ENCODE assay signal across 8 mouse cellular contexts in the genomic region with DNA sequence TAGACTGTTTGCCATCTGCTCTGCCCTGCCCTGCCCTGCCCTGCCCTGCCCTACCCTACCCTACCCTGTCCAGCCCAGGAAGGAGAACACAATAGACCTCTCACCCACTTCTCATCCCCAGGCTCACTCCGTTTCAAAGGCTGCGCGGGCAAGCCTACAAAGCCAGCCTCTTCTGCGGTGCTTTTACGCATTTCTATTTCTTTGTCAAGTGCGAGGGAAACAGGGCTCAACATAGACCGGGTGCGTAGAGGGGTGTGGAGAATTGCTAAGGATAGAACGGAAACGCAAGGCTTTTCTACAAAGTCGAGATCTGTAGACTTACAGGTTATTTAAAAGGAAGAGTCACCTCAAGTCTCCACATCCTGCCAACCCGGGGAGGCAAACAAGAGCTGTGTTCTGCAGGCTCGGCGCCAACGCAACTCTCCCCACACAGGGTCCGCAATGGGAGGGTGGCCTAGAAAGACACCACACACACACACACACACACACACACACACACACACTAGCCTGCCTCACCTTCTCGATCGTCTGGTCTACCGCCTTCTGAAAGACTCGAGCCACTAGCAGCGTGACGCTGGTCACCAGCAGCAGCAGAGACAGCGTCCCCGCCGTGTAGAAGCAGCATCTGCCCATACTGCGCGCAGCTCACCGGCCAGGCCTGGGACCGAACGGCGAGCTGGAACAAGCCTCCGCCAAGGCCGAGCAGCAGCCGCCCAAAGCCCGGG. TPM values are rescaled to one million over a fixed set of nuclear protein-coding genes. Genes with fewer than 3 reads are reported as not detected.
DNase-seq lines count a peak whose midpoint lies in the region; ATAC-seq and TF ChIP-seq lines count a peak whose summit lies in the region.

No protein-coding gene starts in this region.

- DNase-seq in left cerebral cortex, postnatal 14 days (ENCODE audit: low spot score in 2 of 2) = peak; percentile 56 to 59
- no peak for DNase-seq in left cerebral cortex, adult 18-20 months (ENCODE audit: low spot score in 2 of 2)
- DNase-seq in adrenal gland, postnatal 25 days = peak; percentile 24
- DNase-seq in forebrain, postnatal 0 days = peak; percentile 78
- DNase-seq in hindbrain, postnatal 0 days (ENCODE audit: low spot score) = peak; percentile 66
- DNase-seq in liver, embryonic 13.5 days = no peak
- DNase-seq in midbrain, postnatal 0 days (ENCODE audit: low spot score) = peak; percentile 63
- DNase-seq in thymus, postnatal 36 days = peak; percentile 72 to 78

- H3K27ac ChIP-seq in forebrain, postnatal 0 days (ENCODE audit: low read depth, low read length) = peak overlapping the region; percentile 97
- H3K27ac ChIP-seq in hindbrain, postnatal 0 days = peak overlapping the region; percentile 99
- H3K27ac ChIP-seq in liver, embryonic 13.5 days = peak overlapping the region; percentile 85
- peak overlapping the region; percentile 97 for H3K27ac ChIP-seq in midbrain, postnatal 0 days (ENCODE audit: low read depth, low read length)

- peak overlapping the region; percentile 66 for H3K4me2 ChIP-seq in forebrain, postnatal 0 days (ENCODE audit: low read depth)
- H3K4me2 ChIP-seq in hindbrain, postnatal 0 days (ENCODE audit: low read depth, low read length) = peak overlapping the region; percentile 88
- peak overlapping the region; percentile 82 for H3K4me2 ChIP-seq in liver, embryonic 13.5 days
- H3K4me2 ChIP-seq in midbrain, postnatal 0 days (ENCODE audit: low read depth, low read length, poor library complexity, severe bottlenecking) = peak overlapping the region; percentile 76

- no peak for TF ChIP-seq CTCF in forebrain, postnatal 0 days (IDR thresholded peaks at IDR 0.05; ENCODE audit: low read depth)
- no peak; the same call in 1 of the 2 replicates for TF ChIP-seq CTCF in hindbrain, postnatal 0 days (IDR thresholded peaks at IDR 0.05; ENCODE audit: low read depth)
- no peak for TF ChIP-seq CTCF in midbrain, postnatal 0 days (IDR thresholded peaks at IDR 0.05)

- intact Hi-C loops in left cerebral cortex, postnatal 14 days (cut with DNase I) = loop anchor here (2.0 to 5.0 kb wide), 2 partner anchors 48 to 152 kb away; no protein-coding TSS in a partner anchor

- no peaks in the 10 kb centered on the region for H3K9me3 ChIP-seq in forebrain, postnatal 0 days (ENCODE audit: low read length)
- no peaks in the 10 kb centered on the region for H3K9me3 ChIP-seq in hindbrain, postnatal 0 days (ENCODE audit: low read length)
- H3K9me3 ChIP-seq in liver, embryonic 13.5 days (replicated peaks) = no peaks in the 10 kb centered on the region
- H3K9me3 ChIP-seq in midbrain, postnatal 0 days (ENCODE audit: low read length) = no peaks in the 10 kb centered on the region

- under 1% methylated on average over 35 of the region's 35 CpGs for WGBS in forebrain, postnatal 0 days
- under 1% methylated on average over 35 of the region's 35 CpGs for WGBS in hindbrain, postnatal 0 days
- under 1% methylated on average over 35 of the region's 35 CpGs for WGBS in liver, embryonic 13.5 days (ENCODE audit: insufficient replicate concordance)
- under 1% methylated on average over 33 of the region's 35 CpGs for WGBS in midbrain, postnatal 0 days

- H3K4me1 ChIP-seq in forebrain, postnatal 0 days (ENCODE audit: insufficient read depth) = peaks cover 15% of the 10 kb centered on the region; the same call in 1 of the 2 replicates
- peaks cover 13% of the 10 kb centered on the region for H3K4me1 ChIP-seq in hindbrain, postnatal 0 days (ENCODE audit: insufficient read depth, low read length)
- peaks cover 35% of the 10 kb centered on the region for H3K4me1 ChIP-seq in liver, embryonic 13.5 days (replicated peaks)
- H3K4me1 ChIP-seq in midbrain, postnatal 0 days (ENCODE audit: insufficient read depth, low read length) = peaks cover 13% of the 10 kb centered on the region

- no peaks in the 10 kb centered on the region for H3K27me3 ChIP-seq in forebrain, postnatal 0 days (ENCODE audit: insufficient read depth, low read length)
- H3K27me3 ChIP-seq in hindbrain, postnatal 0 days (ENCODE audit: insufficient read depth, low read length) = no peaks in the 10 kb centered on the region
- no peaks in the 10 kb centered on the region for H3K27me3 ChIP-seq in liver, embryonic 13.5 days
- H3K27me3 ChIP-seq in midbrain, postnatal 0 days (ENCODE audit: insufficient read depth, low read length) = no peaks in the 10 kb centered on the region

- H3K4me3 ChIP-seq in forebrain, postnatal 0 days (ENCODE audit: low read depth, low read length) = peak overlapping the region; percentile 84
- H3K4me3 ChIP-seq in hindbrain, postnatal 0 days (ENCODE audit: low read length) = peak overlapping the region; percentile 97
- H3K4me3 ChIP-seq in liver, embryonic 13.5 days (replicated peaks) = peak overlapping the region; percentile 81
- H3K4me3 ChIP-seq in midbrain, postnatal 0 days (ENCODE audit: low read depth, low read length) = peak overlapping the region; percentile 93

- ATAC-seq in forebrain, postnatal 0 days = peak; percentile 75
- peak; percentile 84 for ATAC-seq in hindbrain, postnatal 0 days
- ATAC-seq in liver, embryonic 13.5 days (ENCODE audit: low read depth) = peak; percentile 74
- ATAC-seq in midbrain, postnatal 0 days (ENCODE audit: low FRiP score) = peak; percentile 81

- no peaks in the 10 kb centered on the region for H3K36me3 ChIP-seq in forebrain, postnatal 0 days (ENCODE audit: insufficient read depth)
- no peaks in the 10 kb centered on the region for H3K36me3 ChIP-seq in hindbrain, postnatal 0 days (ENCODE audit: insufficient read depth, low read length)
- H3K36me3 ChIP-seq in liver, embryonic 13.5 days = no peaks in the 10 kb centered on the region
- no peaks in the 10 kb centered on the region for H3K36me3 ChIP-seq in midbrain, postnatal 0 days (ENCODE audit: insufficient read depth, low read length)

- peak overlapping the region; percentile 93 for H3K9ac ChIP-seq in forebrain, postnatal 0 days
- H3K9ac ChIP-seq in hindbrain, postnatal 0 days (replicated peaks; ENCODE audit: low read length) = peak overlapping the region; percentile 96
- peak overlapping the region; percentile 81 for H3K9ac ChIP-seq in liver, embryonic 13.5 days
- peak overlapping the region; percentile 97 for H3K9ac ChIP-seq in midbrain, postnatal 0 days (replicated peaks; ENCODE audit: low read length, poor library complexity, severe bottlenecking)

RNA-seq across cellular contexts. Expression of a gene that starts 1.8 kb away (rescaled TPM):
- total RNA-seq in left cerebral cortex, postnatal 14 days (2021) = 10 to 100 TPM; 81.8 to 82.3 TPM
- 10 to 100 TPM; 91.4 to 94.1 TPM for total RNA-seq in left cerebral cortex, adult 18-20 months (2021)
- total RNA-seq in adrenal gland, postnatal 25 days (2021) = 62.2 and 65.1 TPM in 2 replicates
- total RNA-seq in forebrain, postnatal 0 days (2014; rRNA removed) = 123 and 149 TPM in 2 replicates
- polyA plus RNA-seq in forebrain, postnatal 0 days (2015; fragmentation: Nextera tagmentation; extraction: Ambion mirVana) = 19.4 and 23.1 TPM in 2 replicates
- 112 and 125 TPM in 2 replicates for total RNA-seq in hindbrain, postnatal 0 days (2014; rRNA removed)
- polyA plus RNA-seq in hindbrain, postnatal 0 days (2015; fragmentation: Nextera tagmentation; extraction: Ambion mirVana) = 21.7 and 22.9 TPM in 2 replicates
- polyA plus RNA-seq in liver, embryonic 13.5 days (2015; fragmentation: Nextera tagmentation; extraction: Ambion mirVana) = 5.1 and 5.7 TPM in 2 replicates
- total RNA-seq in midbrain, postnatal 0 days (2014; rRNA removed) = 139 and 160 TPM in 2 replicates
- 23.8 and 25.3 TPM in 2 replicates for polyA plus RNA-seq in midbrain, postnatal 0 days (2015; fragmentation: Nextera tagmentation; extraction: Ambion mirVana)

RNA-seq across cellular contexts. Expression of a gene that starts 50.0 kb away (rescaled TPM):
- under 1 TPM in 1 of 2 experiments, not detected in 1; 0.49 TPM for total RNA-seq in left cerebral cortex, postnatal 14 days (2021)
- under 1 TPM in 1 of 2 experiments, not detected in 1; 0.28 TPM for total RNA-seq in left cerebral cortex, adult 18-20 months (2021)
- total RNA-seq in adrenal gland, postnatal 25 days (2021) = not detected in 2 replicates
- 0.81 and 1.8 TPM in 2 replicates for total RNA-seq in forebrain, postnatal 0 days (2014; rRNA removed)
- 2.0 and 3.1 TPM in 2 replicates for polyA plus RNA-seq in forebrain, postnatal 0 days (2015; fragmentation: Nextera tagmentation; extraction: Ambion mirVana)
- 0.68 and 1.9 TPM in 2 replicates for total RNA-seq in hindbrain, postnatal 0 days (2014; rRNA removed)
- polyA plus RNA-seq in hindbrain, postnatal 0 days (2015; fragmentation: Nextera tagmentation; extraction: Ambion mirVana) = 1.4 and 1.5 TPM in 2 replicates
- 1.3 and 1.6 TPM in 2 replicates for polyA plus RNA-seq in liver, embryonic 13.5 days (2015; fragmentation: Nextera tagmentation; extraction: Ambion mirVana)
- total RNA-seq in midbrain, postnatal 0 days (2014; rRNA removed) = 1.2 and 1.9 TPM in 2 replicates
- polyA plus RNA-seq in midbrain, postnatal 0 days (2015; fragmentation: Nextera tagmentation; extraction: Ambion mirVana) = 1.5 and 1.7 TPM in 2 replicates

Comparison
In these comparisons a context has a peak if more than half of its experiments do, and no peak if none do; other contexts are left out.
1. DNase-seq: peak in left cerebral cortex, postnatal 14 days (2 of 2), adrenal gland, postnatal 25 days (single experiment), forebrain, postnatal 0 days (single experiment), hindbrain, postnatal 0 days (single experiment), midbrain, postnatal 0 days (single experiment) and thymus, postnatal 36 days (2 of 2); none in left cerebral cortex, adult 18-20 months (0 of 2) and liver, embryonic 13.5 days (single experiment).
2. Peak in every context shown above with its lines, with median percentiles within 50 percentile points of each other: ATAC-seq, H3K27ac ChIP-seq, H3K4me2 ChIP-seq, H3K4me3 ChIP-seq and H3K9ac ChIP-seq.